Mouse (Mus musculus): ENCODE results near the gene Rfx7.

Gene Rfx7

GRCm38 (mm10) chr9:72531996-72532380 lies at the start of gene Rfx7:
Gene Rfx7 (plus strand): TSS chr9:72532240.
- in situ Hi-C loops (cut with MboI, MseI), result no loop called here

DNA sequence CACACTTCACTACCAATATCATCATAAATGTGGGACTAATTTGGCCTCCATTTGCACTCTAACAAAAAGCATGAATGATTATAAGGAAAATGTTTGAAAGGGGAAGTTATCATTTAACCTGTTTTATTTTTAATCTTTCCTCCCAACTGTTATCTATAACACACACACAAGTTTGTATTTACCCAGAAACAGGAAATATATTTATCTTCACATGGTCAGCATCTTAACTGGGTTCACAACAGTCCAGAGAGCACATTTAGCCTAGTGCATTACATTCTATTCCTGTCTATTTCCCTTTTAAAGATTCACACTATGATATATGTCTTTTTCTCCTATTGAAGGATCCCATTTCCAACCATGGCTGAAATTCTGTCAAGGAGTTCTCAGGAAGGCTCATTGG lies 43.5 kb upstream of the Rfx7 start:
- in situ Hi-C loops (cut with MboI, MseI), result no loop called here

- in situ Hi-C loops (cut with MboI, MseI), result no loop called here
These were observed 42.9 kb upstream of the Rfx7 start for GRCm38 (mm10) chr9:72489131-72489530.

GRCm38 (mm10) chr9:72491559-72492193 lies 40.4 kb upstream of the Rfx7 start:
- in situ Hi-C loops (cut with MboI, MseI), result loop anchor here (5.0 kb wide), 1 partner anchor 36 kb away; no protein-coding TSS in a partner anchor

DNA sequence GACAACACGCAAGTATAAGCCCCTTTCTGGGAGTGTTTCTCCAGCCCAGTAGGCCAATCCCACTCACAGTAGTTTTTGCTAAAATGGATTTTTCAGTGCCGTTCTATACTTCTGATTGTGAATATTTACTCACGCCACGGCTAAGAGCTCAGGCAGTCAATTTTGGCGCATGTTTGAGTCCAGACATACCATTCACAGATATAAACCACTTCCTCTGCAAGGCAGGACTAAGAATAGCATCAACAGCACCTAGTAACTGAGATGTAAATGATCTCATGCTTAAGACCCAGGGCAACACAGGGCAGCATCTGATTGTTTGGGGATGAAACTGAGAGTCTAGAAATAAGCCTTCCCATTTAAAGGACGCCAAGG lies 39.9 kb upstream of the Rfx7 start, which contains the start of gene Tex9:
Gene Tex9, minus strand, starts transcription at position 19 of the 372 bp plus-strand sequence.
- in situ Hi-C loops (cut with MboI, MseI), result loop anchor here (5.0 kb wide), 1 partner anchor 35 kb away; no protein-coding TSS in a partner anchor

GRCm38 (mm10) chr9:72493465-72493864 lies 38.6 kb upstream of the Rfx7 start:
- in situ Hi-C loops (cut with MboI, MseI), result loop anchor here (5.0 kb wide), 1 partner anchor 34 kb away; no protein-coding TSS in a partner anchor

DNA sequence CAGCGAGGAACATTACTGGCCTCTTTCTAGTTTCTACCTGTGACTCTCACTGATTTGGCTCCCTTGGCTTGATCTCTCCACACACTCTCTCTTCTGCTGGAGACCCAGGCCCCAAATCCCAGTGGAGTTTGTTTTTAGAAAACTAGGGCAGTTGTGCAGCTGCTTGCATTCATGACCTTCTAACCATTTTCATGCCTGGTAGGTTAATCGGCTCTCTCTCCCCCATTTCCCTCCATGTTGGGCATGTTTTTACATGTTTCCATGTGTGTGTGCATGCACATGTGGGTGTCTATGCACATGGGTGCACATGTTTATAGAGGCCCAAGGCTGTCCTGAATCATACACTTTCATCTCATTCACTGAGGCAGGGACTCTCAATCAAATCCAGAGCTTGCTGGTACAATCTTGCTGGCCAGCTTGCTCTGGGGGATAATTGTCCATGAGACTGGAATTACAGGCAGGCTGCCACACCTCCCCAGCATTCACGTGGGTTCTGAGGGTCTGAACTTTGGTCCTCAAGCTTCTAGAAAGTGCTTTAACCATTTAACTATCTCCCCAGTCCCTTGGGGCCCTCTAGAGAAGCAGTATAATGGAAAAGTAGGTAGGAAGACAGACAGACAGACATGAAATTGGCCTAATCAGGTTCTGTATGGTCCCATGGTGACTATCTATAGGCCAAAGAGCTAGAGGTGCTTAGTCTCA lies 37.9 kb upstream of the Rfx7 start:
- in situ Hi-C loops (cut with MboI, MseI), result loop anchor here (5.0 kb wide), 1 partner anchor 33 kb away; no protein-coding TSS in a partner anchor

DNA sequence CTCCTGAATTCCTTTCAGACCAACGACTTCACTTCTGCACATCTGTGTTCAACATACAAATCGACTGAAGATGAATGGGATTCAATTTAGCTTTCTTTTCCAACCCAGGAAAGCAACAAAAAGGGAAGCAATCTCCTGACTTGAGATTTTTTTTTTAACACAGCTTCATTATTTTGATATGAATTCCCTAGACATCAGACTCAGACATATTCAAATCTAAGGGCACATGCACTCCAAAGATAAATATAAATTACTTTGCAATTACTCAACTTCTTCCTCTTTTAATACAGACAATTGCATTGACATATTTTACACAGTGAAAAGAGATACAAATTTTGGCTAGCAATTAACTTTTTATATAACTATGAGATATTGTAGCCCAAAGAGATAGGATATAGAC lies 35.3 kb upstream of the Rfx7 start:
- in situ Hi-C loops (cut with MboI, MseI), result no loop called here

- in situ Hi-C loops (cut with MboI, MseI), result no loop called here
These were observed 34.9 kb upstream of the Rfx7 start for GRCm38 (mm10) chr9:72497171-72497570.

GRCm38 (mm10) chr9:72512229-72512981 lies 19.6 kb upstream of the Rfx7 start:
- in situ Hi-C loops (cut with MboI, MseI), result no loop called here

GRCm38 (mm10) chr9:72515366-72515765 lies 16.7 kb upstream of the Rfx7 start:
- in situ Hi-C loops (cut with MboI, MseI), result no loop called here

GRCm38 (mm10) chr9:72519246-72519645 lies 12.8 kb upstream of the Rfx7 start:
- in situ Hi-C loops (cut with MboI, MseI), result no loop called here

GRCm38 (mm10) chr9:72520849-72521248 lies 11.2 kb upstream of the Rfx7 start:
- in situ Hi-C loops (cut with MboI, MseI), result loop anchor here (5.0 kb wide), 1 partner anchor 54 kb away; no protein-coding TSS in a partner anchor

DNA sequence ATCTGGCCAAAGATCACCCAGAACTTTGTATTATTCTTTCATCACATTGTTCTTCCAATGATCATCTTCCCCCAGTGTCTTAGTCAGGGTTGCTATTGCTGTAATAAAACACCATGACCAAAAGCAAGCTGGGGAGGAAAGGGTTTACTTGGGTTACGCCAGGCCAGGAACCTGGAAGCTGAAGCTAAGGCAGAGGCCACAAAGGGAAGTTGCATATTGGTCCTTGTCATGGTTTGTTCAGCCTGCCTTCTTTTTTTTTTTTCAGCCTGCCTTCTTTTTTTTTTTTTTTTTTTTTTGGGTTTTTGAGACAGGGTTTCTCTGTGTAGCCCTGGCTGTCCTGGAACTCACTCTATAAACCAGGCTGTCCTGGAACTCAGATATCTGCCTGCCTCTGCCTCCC lies 5.9 kb upstream of the Rfx7 start:
- in situ Hi-C loops (cut with MboI, MseI), result loop anchor here (5.0 kb wide), 1 partner anchor 34 kb away; the partner anchor contains the start of gene Tex9

GRCm38 (mm10) chr9:72530237-72530636 lies 1.8 kb upstream of the Rfx7 start:
- in situ Hi-C loops (cut with MboI, MseI), result no loop called here

GRCm38 (mm10) chr9:72530824-72531223 lies 1.2 kb upstream of the Rfx7 start:
- in situ Hi-C loops (cut with MboI, MseI), result no loop called here

DNA sequence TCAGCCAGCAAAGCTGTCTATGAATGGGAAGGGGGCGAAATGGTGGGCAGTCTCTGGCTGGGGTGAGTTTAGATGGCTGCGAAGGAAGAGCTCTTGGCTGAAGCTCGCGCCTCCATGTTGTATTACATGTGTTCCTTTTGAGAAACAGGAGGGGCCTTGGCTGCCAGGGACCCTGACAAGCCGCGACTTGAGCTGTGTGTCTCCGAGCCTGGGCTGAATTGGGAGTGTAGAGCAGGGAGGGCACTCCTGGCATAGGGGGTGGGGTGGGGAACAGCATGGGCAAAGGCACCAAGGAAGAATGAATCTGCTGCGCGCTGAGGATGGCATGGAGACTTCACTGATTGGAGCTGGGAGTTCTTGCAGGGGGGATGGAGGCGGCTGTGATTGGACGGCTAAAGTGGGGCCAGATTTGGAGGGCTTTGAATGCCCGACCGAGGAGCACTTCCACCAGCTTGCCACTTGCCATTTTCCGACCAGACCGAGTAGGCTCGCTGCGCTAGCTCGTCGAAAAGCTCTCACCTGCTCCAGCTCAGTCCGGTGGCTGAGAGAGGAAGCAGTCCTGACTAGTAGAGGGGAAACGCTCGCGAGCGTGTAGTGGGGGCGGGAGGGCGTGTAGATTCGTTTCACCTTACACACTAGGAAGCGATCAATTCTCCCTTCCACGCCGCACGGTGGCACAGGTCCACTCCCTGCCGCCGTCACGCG lies 597 bp upstream of the Rfx7 start:
- in situ Hi-C loops (cut with MboI, MseI), result no loop called here

GRCm38 (mm10) chr9:72532381-72533088 lies 495 bp downstream of the Rfx7 start:
- in situ Hi-C loops (cut with MboI, MseI), result no loop called here

GRCm38 (mm10) chr9:72533089-72533415 lies 1.0 kb downstream of the Rfx7 start:
- in situ Hi-C loops (cut with MboI, MseI), result no loop called here

DNA sequence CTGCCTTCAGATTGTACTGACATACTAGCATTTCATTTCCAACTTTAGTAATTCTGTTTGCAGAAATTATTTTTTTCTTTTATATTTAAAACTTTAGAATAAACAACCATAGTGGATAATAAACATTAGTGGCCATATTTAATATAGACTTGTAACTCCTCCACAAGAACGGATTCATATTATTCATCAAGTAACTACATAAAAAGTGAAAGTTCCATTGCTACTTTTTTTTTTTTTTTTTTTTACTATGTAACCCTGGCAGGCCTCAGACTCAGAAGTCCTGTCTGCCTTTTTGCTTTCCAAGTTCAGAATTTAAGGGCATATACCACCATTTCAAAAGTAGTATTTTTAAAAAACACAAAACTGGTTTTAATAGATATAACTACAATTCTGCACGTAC lies 2.9 kb downstream of the Rfx7 start:
- in situ Hi-C loops (cut with MboI, MseI), result no loop called here

GRCm38 (mm10) chr9:72535394-72535793 lies 3.4 kb downstream of the Rfx7 start:
- in situ Hi-C loops (cut with MboI, MseI), result no loop called here

Measured in T-helper 1 cell (primary cell).